Mouse (Mus musculus) lung, embryonic 14.5 days (tissue): ENCODE measurements at regions not wholly inside any gene's neighbourhood (a gene's known extent, or its start where the extent isn't known, plus 50 kb on each side); places are given as distances from the start of the nearest gene placed in this dataset.

ENCODE experiments used
- ATAC-seq: fragments of 200-750 bp; cut with Nextera tagmentation; 2 replicates; pipeline ENCODE4 v1.8.0; 2017; ENCODE audit warnings: mild to moderate bottlenecking, moderate TSS enrichment, moderate library complexity; ENCODE audit not compliant: insufficient read depth
- DNase-seq: peaks from one replicate; pipeline ENCODE4 v3.0.0-alpha.2; 2015
- H3K27ac ChIP-seq: fragments of 300-500 bp; sonication (generic); 2 replicates; pipeline ENCODE4 v1.5.1; 2014; ENCODE audit warnings: low read depth, mild to moderate bottlenecking, moderate library complexity
- H3K27me3 ChIP-seq: fragments of 300-500 bp; sonication (generic); 2 replicates; pipeline ENCODE4 v1.6.1; 2014; ENCODE audit warnings: low read length, control low read depth; ENCODE audit not compliant: insufficient read depth
- H3K36me3 ChIP-seq: fragments of 300-500 bp; sonication (generic); 2 replicates; pipeline ENCODE4 v1.6.1; 2014; ENCODE audit warnings: control low read depth; ENCODE audit not compliant: insufficient read depth
- H3K4me1 ChIP-seq: fragments of 300-500 bp; sonication (generic); 2 replicates; pipeline ENCODE4 v1.6.1; 2014; ENCODE audit warnings: antibody characterized with exemption, control low read depth; ENCODE audit not compliant: insufficient read depth
- H3K4me2 ChIP-seq: fragments of 300-500 bp; sonication (generic); 2 replicates; pipeline ENCODE4 v1.6.1; 2014; ENCODE audit warnings: mild to moderate bottlenecking
- H3K4me3 ChIP-seq: fragments of 300-500 bp; sonication (generic); 2 replicates; pipeline ENCODE4 v1.5.1; 2014; ENCODE audit warnings: low read depth, low read length
- H3K9ac ChIP-seq: fragments of 300-500 bp; sonication (generic); 2 replicates; pipeline ENCODE4 v1.6.1; 2014
- H3K9me3 ChIP-seq: fragments of 300-500 bp; sonication (generic); 2 replicates; pipeline ENCODE4 v1.6.1; 2016; ENCODE audit warnings: low read depth, low read length, control low read depth
- CTCF ChIP-seq: IDR thresholded peaks from 2 replicates; pipeline ENCODE4 v1.5.1; 2016; ENCODE audit warnings: antibody characterized with exemption, low read depth
- WGBS: fragments of 180-500 bp; shearing (Covaris S2); extraction: QIAGEN DNeasy Blood & Tissue Kit; methylation state at CpG from one replicate; pipeline ENCODE4 v1.1.7; 2014; 5-methylcytosine and 5-hydroxymethylcytosine counted together

DNA sequence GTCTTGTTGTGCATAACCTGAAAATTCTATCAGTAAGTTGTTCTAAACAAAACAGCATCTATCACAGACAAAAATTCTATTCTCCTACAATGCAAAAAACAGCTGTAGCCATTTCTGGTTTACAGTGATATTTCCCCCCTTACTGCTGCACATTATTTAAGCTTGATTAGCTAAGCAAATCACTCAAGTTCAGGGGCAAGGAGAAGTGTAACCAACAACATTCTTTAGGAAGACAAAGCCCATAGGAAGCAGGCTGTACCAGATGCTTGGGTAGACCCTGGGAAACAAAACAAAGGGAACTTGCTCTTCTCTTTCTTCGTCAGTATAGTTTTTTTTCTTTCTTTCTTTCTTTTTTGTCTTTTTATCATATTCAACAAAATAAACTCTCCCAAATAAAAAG lies 497.9 kb downstream of the Ppargc1a start:
- Histone ChIP-seq H3K27ac (no peak overlapping the region), H3K4me3 (no peak overlapping the region), H3K9ac (no peak overlapping the region), H3K9me3 (no peaks in the 10 kb centered on the region), H3K27me3 (no peaks in the 10 kb centered on the region), H3K36me3 (no peaks in the 10 kb centered on the region), H3K4me2 (no peak overlapping the region), H3K4me1 (peaks cover 4% of the 10 kb centered on the region; the same call in 1 of the 2 replicates)
- ATAC-seq = no peak
- TF ChIP-seq CTCF = no peak
- 38% methylated on average over 1 of the region's 1 CpGs for whole genome bisulfite sequencing
- DNase-seq = no peak

- H3K27me3 ChIP-seq = no peaks in the 10 kb centered on the region; the same call in 1 of the 2 replicates
- no peak for ATAC-seq
- H3K36me3 ChIP-seq = no peaks in the 10 kb centered on the region
- WGBS = 75% methylated on average over 2 of the region's 2 CpGs
- no peak overlapping the region for H3K4me3 ChIP-seq
- no peak overlapping the region for H3K27ac ChIP-seq
- H3K4me2 ChIP-seq = no peak overlapping the region
- no peaks in the 10 kb centered on the region for H3K9me3 ChIP-seq
- no peaks in the 10 kb centered on the region for H3K4me1 ChIP-seq
- DNase-seq = peak; percentile 3
- TF ChIP-seq CTCF = no peak
- no peak overlapping the region for H3K9ac ChIP-seq
These were observed 521.7 kb downstream of the Ppargc1a start for GRCm38 (mm10) chr5:51045872-51046271.

DNA sequence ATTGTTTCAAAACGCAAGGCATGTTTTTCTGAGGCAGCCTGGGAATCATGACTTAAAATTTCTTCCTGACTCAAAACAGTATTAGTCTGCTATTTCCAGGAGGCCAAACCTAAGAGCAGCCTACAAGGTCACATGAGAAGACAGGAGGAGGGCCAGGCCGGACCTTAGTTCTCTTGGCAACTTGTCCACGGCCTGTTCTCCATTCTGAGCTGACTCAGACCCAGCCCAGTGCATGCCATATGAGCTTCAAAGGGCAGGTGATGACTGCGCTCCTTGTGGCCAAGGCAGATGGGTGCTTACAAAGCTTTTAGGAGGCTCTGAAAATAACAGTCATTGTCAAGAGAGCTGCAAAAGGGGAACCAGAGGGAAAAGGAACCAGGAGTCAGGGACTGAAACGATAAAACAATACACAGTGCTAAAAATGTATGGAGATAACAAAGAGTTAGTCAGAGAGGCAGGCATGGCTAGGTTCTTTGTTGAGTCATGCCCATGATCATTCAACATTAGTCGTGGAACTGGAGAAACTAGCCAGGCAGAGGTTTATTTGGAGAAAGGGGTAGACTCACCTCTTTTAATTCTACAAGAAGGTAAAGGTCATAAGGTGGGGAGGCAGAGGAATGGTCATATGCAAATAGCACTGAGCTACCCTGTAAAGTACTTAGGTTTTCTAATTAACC lies 525.8 kb downstream of the Ppargc1a start:
- no peak overlapping the region for H3K4me2 ChIP-seq
- no peak overlapping the region for H3K4me3 ChIP-seq
- H3K4me1 ChIP-seq = no peaks in the 10 kb centered on the region
- no peak overlapping the region for H3K9ac ChIP-seq
- WGBS = 74% methylated on average over 6 of the region's 6 CpGs
- no peaks in the 10 kb centered on the region for H3K9me3 ChIP-seq
- DNase-seq (no peak), ATAC-seq (no peak)
- peaks cover 3% of the 10 kb centered on the region; the same call in 1 of the 2 replicates for H3K27me3 ChIP-seq
- no peak for TF ChIP-seq CTCF
- H3K27ac ChIP-seq = no peak overlapping the region
- H3K36me3 ChIP-seq = no peaks in the 10 kb centered on the region

DNA sequence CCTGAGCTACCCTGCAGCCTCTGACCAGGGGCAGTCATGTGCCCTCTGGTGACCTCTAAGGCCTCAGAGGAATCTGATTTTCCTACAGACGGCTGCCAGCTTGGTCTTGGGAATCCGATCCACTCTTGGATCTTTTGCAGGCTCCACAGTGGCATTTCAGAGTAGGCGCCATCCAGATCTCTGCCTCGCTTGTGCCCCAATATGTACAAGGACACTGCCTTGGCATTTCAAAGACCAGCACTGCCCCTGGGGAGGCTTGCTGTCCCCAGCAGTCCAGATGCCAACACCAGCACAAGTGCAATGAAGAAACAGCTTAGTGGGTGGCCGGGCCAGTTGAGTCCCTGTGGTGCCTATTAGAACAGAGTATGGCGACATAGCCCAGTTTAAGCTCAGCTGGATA lies 526.6 kb downstream of the Ppargc1a start:
- Histone ChIP-seq H3K4me1 (no peaks in the 10 kb centered on the region), H3K9ac (no peak overlapping the region), H3K9me3 (no peaks in the 10 kb centered on the region), H3K4me2 (no peak overlapping the region), H3K4me3 (no peak overlapping the region), H3K27me3 (peaks cover 3% of the 10 kb centered on the region; the same call in 1 of the 2 replicates), H3K36me3 (no peaks in the 10 kb centered on the region), H3K27ac (no peak overlapping the region)
- no peak for TF ChIP-seq CTCF
- WGBS = 80% methylated on average over 6 of the region's 6 CpGs
- DNase-seq (no peak), ATAC-seq (no peak)

GRCm38 (mm10) chr5:51040463-51040862 lies 527.1 kb downstream of the Ppargc1a start:
- no peaks in the 10 kb centered on the region for H3K9me3 ChIP-seq
- no peak overlapping the region for H3K27ac ChIP-seq
- H3K4me2 ChIP-seq = no peak overlapping the region
- H3K36me3 ChIP-seq = no peaks in the 10 kb centered on the region
- H3K27me3 ChIP-seq = peaks cover 3% of the 10 kb centered on the region; the same call in 1 of the 2 replicates
- DNase-seq (no peak), ATAC-seq (no peak)
- no peak overlapping the region for H3K9ac ChIP-seq
- H3K4me3 ChIP-seq = no peak overlapping the region
- TF ChIP-seq CTCF = no peak
- no peaks in the 10 kb centered on the region for H3K4me1 ChIP-seq
- 58% methylated on average over 6 of the region's 6 CpGs for WGBS

DNA sequence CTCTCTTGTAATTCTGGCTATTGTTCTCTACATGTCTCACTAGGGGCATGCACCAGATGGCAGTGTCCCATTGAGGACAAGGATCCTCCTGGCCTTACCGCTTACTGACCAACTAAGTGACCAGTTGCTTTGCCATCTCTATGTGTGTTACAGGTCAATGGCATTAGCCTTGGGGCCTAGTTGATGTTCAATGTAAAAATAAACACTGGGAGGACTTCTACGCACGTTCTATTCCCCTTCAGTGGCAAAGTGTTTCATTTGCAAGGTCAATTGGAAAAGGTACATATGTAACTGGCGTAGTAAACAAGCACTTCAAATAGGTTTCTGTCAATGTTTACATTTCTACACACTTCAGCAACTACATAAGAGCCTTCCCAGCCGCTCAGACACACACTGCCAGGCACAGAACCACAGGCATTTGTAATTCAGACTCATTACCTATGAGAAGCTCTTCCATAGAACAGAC lies 527.8 kb downstream of the Ppargc1a start:
- no peak overlapping the region for H3K9ac ChIP-seq
- peak; percentile 18 for DNase-seq
- H3K4me1 ChIP-seq = no peaks in the 10 kb centered on the region
- H3K9me3 ChIP-seq = no peaks in the 10 kb centered on the region
- no peak overlapping the region for H3K4me3 ChIP-seq
- H3K36me3 ChIP-seq = no peaks in the 10 kb centered on the region
- peak; percentile 33 for TF ChIP-seq CTCF
- H3K27me3 ChIP-seq = peaks cover 3% of the 10 kb centered on the region; the same call in 1 of the 2 replicates
- 50% methylated on average over 5 of the region's 5 CpGs for WGBS
- H3K4me2 ChIP-seq = no peak overlapping the region
- no peak overlapping the region for H3K27ac ChIP-seq
- ATAC-seq = 0 out of 2 replicates have a peak, but pooled peaks have one; percentile 28

GRCm38 (mm10) chr5:51036450-51036990 lies 531.0 kb downstream of the Ppargc1a start:
- DNase-seq = peak; percentile 41

More at GRCm38 (mm10) chr5:51036450-51036990, 531.0 kb downstream of the Ppargc1a start:
- WGBS = 43% methylated on average over 2 of the region's 2 CpGs
- no peak overlapping the region for H3K4me3 ChIP-seq
- H3K9me3 ChIP-seq = no peaks in the 10 kb centered on the region
- no peak overlapping the region for H3K27ac ChIP-seq
- no peaks in the 10 kb centered on the region for H3K4me1 ChIP-seq
- H3K36me3 ChIP-seq = no peaks in the 10 kb centered on the region
- no peak overlapping the region for H3K9ac ChIP-seq
- 0 out of 2 replicates have a peak, but pooled peaks cover 3% of the 10 kb centered on the region for H3K27me3 ChIP-seq
- peak; percentile 69; the same call in 1 of the 2 replicates for ATAC-seq
- no peak for TF ChIP-seq CTCF
- no peak overlapping the region for H3K4me2 ChIP-seq
